Mouse (Mus musculus) heart, postnatal 14 days (tissue): ENCODE results near the gene Tenm2. TPM values are rescaled to one million over a fixed set of nuclear protein-coding genes. Genes with fewer than 3 reads are reported as not detected.

ENCODE experiments used
- DNase-seq, 2 experiments: peaks; one replicate each; pipeline ENCODE4 v3.0.0; 2021 to 2022
- intact Hi-C: fragments of 180-260 bp; cut with DNase I; formaldehyde crosslinking; loops from one replicate; pipeline ENCODE4 v1.15.1; 2025
- total RNA-seq, 2 experiments: library from RNA; stranded (reverse); gene quantifications; 2 replicates each; pipeline ENCODE4 v1.2.3; 2021

Tenm2 gene
- total RNA-seq, 2 experiments from 2014 or later: 0.02 to 0.19 TPM

DNA sequence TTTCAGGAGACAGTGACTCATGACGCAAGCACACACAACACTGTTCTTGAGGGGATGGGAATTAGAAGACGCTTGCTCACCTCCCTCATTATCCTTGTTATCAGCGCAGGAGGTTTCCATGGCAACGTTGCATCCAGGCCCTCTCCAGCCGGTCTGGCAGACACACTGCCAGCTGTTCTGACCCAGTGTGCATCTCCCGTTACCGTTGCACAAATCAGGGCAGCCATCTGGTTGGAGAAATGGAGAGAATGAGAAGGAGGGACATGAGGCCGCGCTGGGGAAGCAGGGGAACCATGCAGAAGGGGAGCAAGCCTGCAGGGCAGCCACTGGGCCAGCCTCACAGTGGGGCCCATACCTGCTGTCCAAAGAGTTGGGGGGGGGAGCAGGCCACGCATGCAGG lies 1129.1 kb downstream of the Tenm2 start:
- DNase-seq: no peak
- intact Hi-C loops: no loop called here

DNA sequence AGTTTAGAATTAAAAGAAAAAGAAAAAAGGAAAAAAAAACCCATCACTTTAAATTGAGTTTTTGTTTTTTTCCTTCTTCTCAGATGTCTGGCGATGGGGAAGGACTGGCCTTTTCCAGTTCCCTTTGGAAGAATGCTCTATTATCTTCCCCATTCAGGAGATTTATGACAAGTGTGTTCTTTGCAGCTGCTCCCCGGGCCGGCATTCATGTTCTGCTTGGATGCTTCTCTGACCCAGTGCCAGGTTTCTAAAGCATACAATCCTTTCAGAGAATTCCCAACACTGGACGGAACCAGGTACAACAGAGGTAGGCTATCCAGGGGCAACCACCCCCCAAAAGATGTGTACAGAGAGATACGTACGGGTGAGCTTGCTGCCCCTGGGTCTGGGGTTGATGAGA lies 1132.2 kb downstream of the Tenm2 start:
- no peak for DNase-seq
- intact Hi-C loops: no loop called here

DNA sequence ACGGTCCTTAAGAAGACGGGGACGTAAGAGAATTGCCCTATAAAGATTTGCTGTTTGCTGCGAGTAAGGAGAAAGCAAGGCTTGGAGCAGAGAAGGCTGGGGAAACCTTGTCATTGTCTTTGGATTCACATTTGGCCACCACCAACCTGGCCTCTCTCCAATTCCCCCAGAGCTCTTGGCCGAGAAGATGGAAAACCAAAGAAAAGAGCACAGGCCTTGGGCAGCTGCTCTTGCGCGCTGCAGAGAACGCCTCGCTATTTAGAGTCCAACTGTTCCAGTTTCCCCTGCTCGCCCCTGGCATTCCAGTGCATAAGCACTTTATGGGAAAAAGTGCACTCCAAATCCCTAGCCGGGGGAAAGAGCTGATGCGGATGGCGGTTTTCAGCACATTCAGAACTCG lies 1139.5 kb downstream of the Tenm2 start:
- DNase-seq: no peak

DNA sequence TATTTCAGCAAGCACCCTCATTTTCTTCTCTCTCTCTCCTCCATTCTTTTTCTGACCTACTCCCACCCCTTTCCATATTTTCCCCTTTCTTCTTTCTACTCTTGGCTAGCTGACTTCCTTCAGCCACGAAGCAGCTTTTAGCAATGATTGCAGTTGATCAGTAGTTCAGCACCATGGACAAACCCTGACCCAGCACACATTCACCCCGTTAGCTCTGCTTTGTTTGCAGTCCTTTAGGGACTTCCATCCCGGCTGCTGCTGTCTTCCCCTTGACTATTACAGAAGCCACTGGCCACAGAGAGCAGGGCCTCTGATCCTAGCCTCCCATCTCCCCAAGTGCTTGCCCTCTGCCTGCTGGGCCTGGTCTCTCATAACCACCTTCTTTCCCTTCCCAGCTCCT lies 1145.6 kb downstream of the Tenm2 start:
- peak in 1 of 2 experiments; percentile 10 for DNase-seq
- intact Hi-C loops: no loop called here

More for the DNA sequence above, 1139.5 kb downstream of the Tenm2 start:
- intact Hi-C loops: no loop called here

DNA sequence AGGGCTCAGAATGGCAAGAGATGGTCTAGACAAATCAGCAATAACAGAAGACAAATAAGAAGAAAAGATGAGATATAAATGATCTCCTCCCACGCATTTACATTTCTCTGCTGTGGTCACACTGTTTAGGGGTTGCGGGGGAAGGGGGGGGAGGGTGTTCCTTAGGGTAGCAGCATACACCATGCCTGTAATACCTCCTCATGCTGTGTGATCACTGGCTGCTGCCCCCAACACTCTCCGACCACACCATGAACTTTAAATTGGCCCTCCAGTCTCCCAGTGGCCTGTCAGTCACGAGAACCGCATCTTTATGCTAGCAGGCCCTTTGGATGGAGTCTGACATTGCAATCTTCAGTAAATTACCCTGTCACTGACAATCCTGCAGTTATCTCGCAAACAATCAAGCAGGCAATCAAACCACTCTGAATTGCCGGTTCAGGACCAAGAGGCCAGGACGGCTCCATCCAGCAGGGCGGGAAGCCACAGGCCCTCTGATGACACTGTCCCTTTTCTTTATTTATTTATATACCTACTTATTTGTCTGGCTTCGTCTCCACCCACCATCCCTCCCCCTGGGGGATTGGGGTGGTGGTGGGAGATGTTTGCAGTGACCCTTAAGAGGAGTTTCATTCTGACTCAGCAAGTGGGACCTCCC lies 1154.2 kb downstream of the Tenm2 start:
- intact Hi-C loops: no loop called here
- no peak for DNase-seq

DNA sequence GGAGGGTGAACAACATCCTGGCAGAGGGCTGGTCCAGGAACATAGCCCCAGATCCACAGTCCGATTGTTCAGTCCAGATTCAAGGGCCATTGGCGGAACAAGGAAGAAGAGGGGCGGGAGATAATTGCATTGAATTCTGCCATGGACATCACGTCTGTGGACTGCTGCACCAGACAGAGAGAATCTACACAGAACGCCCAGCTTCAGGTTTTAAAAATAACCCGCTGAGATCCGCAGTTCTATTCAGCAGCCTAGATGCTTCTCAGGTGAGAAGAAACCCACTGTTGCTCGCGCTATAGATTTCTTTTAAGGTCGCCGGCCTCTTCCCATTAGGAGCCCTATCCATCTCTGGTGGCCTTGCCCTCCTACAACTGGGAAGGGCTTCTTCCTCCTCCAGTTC lies 1155.0 kb downstream of the Tenm2 start:
- intact Hi-C loops: no loop called here
- DNase-seq: no peak

DNA sequence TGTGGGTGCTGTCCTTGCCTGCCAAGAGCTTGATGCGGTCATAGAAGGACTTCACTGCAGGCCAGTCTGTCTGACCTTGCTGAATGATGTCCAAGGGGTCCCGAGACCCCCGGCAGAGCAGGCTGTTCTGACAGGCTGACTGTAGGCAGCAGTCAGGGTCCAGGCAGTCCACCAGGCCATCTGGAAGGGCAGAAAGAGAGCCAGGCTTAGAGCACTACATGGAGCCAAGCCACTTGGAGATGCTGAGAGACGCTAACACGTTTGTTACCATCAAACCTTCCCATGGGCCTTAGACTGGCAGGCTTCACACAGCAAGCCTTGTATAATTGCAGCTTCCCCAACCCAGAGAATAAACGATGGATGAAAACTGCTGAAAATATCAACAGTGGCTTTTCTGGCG lies 1157.4 kb downstream of the Tenm2 start:
- DNase-seq: no peak
- intact Hi-C loops: no loop called here

DNA sequence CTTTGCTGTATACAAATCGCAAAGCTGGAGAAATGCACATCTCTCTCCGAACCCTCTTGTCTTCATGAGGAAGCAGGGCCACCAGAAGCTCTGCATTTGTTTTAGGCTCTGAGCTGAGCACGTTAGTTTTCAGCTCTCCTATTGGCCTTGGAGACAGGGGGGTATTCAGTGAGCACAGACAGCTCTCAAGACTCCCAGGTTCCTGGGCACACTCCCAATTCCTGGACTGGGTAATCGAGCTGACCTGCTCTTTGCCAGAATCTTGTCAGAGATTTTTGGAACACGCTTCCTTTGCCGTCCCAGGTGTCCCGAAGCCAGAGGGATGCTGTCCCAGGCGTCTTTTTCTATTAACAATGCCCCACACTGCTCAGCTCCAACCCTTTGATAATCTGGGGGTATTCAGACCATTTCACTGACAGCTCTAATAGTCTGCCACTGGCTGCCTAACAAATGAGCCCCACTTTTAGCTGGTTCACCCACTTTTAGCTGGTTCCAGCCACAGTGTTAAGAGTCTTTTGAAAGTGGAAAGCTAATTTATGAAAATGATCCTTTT lies 1161.7 kb downstream of the Tenm2 start:
- intact Hi-C loops: no loop called here
- no peak for DNase-seq

DNA sequence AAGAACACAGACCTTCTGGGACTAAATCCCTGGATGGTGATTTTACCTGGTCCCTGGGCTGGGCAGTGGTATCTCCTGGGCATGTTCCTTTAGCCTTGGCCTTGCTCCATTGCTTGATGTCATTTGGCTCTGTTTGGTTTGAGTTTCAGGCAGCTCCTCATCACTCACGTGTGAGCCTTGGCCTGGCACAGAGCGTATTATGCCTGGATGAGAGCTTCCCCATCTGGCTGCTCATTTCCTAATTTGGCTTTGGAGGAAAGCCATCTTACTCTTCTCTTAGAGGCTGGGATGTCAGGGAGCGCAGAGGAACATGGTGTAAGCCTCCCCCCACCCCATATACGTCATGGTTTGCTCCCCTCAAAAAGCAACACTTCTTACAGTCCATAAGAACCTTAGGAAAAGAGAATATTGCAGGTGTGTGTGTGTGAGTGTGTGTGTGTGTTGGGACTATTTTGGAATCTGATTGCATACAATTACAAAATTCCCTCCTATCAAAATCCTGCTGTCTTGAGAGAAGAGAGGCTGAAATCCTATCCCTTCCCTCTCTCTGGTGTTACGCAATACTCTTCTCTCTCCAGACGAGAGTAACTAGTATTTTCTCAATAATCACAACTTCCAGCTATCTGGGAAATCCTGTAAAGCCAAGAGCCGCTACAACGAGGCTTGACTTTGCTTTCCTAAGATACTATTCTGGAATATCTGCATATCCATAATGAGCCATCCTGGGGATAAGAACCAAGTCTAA lies 1162.5 kb downstream of the Tenm2 start:
- DNase-seq: no peak
- intact Hi-C loops: no loop called here

DNA sequence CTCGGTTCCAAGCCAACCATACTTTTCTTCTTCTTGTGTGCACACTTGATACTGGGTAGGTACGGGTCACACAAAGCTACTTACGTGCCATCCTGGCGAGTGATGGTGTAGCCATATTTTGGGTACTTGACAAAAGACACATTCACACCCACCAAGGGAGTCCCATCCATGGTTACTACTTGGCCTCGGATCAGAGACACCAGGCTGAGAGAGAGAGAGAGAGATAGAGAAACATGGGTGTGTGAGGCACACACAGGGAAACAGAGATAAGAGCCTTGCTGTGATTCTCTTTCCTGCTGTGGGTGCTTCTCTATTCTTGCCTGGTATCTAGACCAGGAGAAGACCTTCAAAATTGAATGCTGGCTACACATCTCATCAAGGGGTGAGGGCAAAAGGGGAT lies 1163.1 kb downstream of the Tenm2 start:
- intact Hi-C loops: no loop called here
- DNase-seq: no peak

DNA sequence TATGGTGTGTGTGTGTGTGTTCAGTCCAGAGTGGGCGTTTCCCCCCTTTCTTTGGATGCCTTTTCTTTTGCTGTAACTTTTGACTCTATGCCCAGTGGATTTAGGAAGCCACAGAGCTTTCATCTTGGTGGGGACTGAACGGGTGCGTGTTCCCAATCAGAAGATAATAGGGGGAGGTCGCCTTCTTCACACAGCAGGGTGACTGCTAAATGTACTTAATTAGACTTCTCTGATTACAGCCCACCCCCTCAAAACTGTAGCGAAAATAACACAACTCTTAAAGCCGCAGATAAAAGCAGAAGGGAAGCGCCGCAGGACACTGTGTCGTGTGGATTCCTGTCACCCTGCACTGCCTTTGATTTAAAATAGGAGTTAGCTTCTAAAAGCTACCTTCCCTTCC lies 1163.7 kb downstream of the Tenm2 start:
- no peak for DNase-seq
- intact Hi-C loops: no loop called here

DNA sequence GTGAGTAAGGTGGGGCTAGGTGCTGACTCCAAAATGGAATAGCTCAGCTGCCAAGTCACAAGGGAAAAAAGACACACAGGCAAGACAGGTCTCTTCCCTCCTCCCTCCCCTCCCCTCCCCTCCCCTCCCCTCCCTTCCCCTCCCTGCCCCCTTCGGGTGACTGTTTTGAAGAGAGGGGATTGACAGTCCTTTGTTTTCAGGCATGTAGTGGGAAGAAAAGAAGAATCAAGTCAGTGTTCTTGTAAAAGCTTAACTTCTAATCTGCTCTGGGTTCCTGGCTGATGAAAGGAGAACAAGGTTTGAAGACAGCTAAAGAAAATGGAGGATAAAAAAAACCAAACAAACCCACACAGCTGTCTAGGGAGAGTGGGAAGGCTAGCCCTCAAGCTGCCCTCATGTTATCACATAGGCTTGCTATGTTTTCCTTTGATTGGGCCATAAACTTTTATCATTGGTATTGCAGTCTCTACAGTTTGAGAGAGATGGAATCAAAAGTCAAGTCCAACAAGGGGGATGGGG lies 1176.4 kb downstream of the Tenm2 start:
- DNase-seq: no peak
- intact Hi-C loops: no loop called here

DNA sequence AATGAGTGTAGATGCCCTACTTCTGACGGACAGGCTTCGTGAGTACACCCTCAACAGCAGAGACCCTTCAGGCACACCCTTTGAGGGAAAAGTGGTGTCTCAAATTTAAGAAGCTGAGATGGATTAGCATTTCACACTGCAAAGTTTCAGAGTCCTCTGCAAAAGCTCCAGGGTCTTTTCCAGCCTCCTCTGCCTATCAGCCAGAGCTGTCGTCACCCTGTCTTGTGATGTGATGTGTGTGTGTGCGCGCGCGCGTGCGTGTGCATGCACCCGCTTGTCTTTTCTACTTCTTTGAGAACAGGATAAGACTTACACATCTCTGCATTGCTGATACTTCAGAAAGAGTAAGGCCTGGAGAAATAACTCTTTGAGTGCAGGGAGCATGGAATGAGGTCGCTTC lies 1179.2 kb downstream of the Tenm2 start:
- DNase-seq: peak; percentile 14 to 35
- intact Hi-C loops: no loop called here

DNA sequence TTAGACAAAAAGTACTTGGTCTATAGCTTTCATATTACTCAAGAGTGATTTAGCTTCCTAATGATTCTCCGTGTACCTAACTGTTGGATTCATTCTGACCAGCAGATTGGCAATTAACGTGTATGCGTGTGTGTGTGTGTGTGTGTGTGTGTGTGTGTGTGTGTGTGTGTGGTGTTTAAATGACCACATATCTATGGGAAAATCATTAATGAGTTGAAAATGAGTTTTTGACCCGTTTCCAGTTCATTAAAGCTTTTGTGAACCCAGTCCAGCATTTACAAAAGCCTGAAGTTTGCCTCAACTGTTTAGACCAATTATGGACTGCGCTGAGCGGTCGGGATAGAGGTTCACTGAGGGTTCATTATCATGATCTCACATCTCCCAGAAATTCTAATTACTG lies 1181.4 kb downstream of the Tenm2 start:
- intact Hi-C loops: no loop called here
- no peak for DNase-seq

DNA sequence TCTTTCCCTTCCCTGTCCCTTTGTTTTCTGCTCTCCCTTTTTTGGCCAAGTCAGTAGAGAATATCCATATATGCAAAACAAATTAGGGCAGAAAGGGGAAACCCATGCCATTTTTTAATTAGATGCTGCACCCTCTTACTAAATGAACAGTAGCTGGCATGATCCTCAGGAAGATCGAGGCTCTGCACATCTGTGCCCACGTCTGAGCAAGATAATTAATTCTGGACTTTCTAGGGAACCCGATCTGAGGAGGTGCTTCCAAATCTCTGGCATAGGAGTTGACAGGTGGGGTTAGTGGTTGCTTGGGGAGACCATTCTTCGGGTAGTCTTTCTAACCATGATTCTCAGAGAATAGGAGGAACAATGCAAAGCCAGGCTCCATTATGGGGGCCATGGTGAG lies 1182.3 kb downstream of the Tenm2 start:
- DNase-seq: no peak
- intact Hi-C loops: no loop called here

DNA sequence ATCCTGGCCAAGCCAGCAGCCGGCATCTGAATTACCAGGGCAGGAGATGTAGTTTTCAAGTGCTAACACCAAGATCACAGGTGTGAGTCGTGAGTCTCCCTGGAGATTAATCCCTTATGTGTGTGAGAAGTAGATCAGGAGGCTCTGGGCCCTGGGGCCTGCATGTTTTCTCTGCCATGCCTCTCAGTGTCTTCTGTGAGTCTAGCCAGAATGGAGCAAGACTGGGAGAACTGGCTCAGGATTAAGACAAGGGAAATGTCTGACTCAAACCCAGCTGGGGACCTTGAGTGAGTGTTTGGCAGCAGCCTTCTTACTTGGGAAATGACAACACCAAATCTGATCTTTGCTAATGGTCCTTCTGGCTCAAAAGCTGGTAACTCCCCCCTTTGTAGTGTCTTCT lies 1183.2 kb downstream of the Tenm2 start:
- no peak for DNase-seq
- intact Hi-C loops: no loop called here

DNA sequence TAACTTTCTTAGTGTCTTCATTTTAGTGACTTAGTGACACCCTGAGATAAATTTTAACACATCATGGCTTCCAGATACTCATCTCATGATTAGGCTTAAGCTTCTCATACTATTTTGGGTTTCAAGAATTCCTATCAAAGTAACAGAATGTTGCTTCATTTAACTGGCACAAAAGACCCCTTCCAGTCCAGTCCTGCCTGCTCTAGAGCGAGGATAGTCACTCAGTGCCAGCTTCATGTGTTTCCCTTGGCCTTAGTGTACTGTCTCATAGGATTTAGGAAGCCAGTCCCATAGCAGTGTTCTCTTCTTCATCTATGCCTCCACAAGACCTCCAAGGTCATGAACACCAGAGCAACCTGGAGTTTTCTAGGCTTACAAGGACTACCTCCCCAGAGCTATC lies 1183.7 kb downstream of the Tenm2 start:
- intact Hi-C loops: no loop called here

DNA sequence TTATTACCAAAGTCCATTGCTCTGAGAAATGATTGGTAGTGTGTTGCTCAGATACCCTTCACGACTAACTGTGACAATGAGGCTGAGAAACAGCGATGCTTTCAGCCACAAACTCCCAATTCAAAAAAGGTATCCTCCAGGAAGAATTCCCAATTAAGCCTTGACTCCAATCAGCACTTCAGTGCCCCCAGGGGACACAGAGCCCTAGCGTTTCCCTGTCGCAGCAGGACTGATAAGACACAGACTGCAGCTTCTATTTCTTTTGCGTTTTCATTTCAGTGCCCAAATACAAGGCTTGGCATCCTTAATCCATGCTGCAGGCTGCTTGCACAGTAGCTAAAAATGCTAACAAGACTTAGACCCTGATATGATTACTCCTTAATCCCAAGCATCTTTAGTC lies 1186.2 kb downstream of the Tenm2 start:
- intact Hi-C loops: loop anchor here (5.0 to 10.0 kb wide), 3 partner anchors 173 to 1138 kb away; no protein-coding TSS in a partner anchor
- DNase-seq: no peak

More for the DNA sequence above, 1183.7 kb downstream of the Tenm2 start:
- no peak for DNase-seq

DNA sequence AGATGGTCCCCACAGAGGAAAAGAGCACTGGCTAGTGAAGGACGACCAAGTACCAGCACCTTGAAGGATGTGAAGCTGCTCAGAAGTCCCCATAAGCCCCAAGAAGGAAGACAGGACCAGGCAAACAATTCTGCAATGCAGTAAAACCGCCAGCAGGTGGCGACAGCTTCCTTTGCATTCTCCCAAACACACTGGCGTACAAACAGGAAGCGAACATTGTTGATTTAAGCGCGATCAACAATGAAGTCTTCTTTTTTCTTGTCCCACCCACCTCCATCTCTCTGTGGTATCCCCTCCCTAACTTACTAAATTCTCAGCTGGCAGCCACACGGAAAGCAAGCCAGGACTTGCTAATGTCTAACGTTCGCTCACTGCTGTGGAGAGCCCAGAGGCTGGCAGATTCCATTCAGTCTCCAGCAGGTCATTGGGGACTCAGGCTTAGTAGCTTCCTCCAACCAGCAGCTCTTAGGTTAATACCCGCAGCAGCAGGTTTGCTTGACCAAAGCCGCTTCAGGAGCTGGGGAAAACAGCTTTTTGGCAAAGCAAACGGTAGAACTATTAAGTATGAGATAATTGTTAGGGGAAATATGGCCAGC lies 1190.0 kb downstream of the Tenm2 start:
- intact Hi-C loops: loop anchor here (1.0 to 10.0 kb wide), 4 partner anchors 177 to 1142 kb away; no protein-coding TSS in a partner anchor
- DNase-seq: peak; percentile 72 to 77

DNA sequence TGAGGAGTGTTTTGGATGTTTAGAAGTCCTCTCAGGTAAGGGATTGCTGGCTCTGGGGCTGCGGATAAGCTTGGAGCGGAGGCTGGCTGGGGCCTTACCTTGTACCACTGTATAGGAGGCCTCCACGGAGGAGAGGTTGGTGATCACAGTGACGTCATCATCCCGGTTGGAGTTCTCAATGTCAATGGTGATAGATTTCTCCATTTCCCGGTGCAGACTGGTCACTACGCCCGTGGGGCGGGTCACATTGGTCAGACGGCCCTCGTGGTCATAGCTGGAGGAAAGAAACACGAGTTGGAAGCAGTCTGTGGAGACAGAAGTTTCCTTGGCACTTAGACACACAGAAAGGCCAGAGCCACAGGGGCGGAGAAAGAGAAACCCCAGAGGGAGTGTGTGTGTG lies 1194.4 kb downstream of the Tenm2 start:
- intact Hi-C loops: loop anchor here (10.0 kb wide), 1 partner anchor 443 kb away; no protein-coding TSS in a partner anchor
- no peak for DNase-seq
